Mouse (Mus musculus) liver, adult 2 months (tissue): ENCODE results near the gene Hp1bp3.

ENCODE experiments used
- CTCF ChIP-seq: fragments of 200-500 bp; IDR thresholded peaks from 2 replicates; pipeline ENCODE4 v1.5.1; 2011; ENCODE audit warnings: low read depth, low read length, control low read depth
- POLR2A ChIP-seq: fragments of 200-500 bp; IDR thresholded peaks from 2 replicates; pipeline ENCODE4 v1.6.1; 2011; ENCODE audit warnings: low read length, control low read depth; ENCODE audit not compliant: insufficient read depth; ENCODE audit errors: extremely low read depth

DNA sequence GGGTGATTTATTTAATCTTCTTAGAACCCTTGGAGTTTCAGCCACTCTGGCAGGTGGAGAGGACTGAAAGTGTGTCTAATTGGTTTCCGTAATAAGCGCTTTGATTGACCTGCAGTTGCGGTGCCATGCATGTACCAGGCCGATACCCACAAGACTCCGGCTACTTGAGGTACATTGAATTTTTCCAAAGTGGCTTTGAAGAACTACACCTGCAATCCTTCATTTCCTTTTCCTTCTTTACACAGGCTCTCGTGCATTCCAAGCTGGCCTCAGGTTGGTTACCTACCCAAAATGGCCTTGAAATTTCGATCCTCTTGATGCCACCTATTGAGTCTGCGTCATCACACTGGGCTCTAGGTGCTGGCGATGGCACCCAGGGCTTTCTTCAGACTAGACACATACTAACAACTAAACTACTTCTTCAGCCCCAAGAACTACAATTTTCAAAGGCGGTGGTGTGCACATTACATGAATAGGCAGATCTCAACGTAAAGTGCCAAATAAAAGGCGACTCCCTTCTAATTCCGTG lies 361 bp upstream of the Hp1bp3 start:
- TF ChIP-seq CTCF (no peak), POLR2A (no peak)
